Mouse (Mus musculus) midbrain, postnatal 0 days (tissue): ENCODE measurements around the gene Mgarp. TPM values are rescaled to one million over a fixed set of nuclear protein-coding genes. Genes with fewer than 3 reads are reported as not detected.
A peak's percentile ranks its signal among the peaks of the same experiment; 100 is the strongest.
"Not testable (repeated sequence)": the region's sequence is repeated elsewhere in the genome, so short reads cannot be mapped to it uniquely, and the experiment has no call there.

Experiments
- ATAC-seq: fragments of 200-750 bp; cut with Nextera tagmentation; 2 replicates; pipeline ENCODE4 v1.8.0; 2017; ENCODE audit warnings: moderate number of reproducible peaks, mild to moderate bottlenecking, moderate TSS enrichment, moderate library complexity; ENCODE audit not compliant: low FRiP score
- DNase-seq: peaks from one replicate; pipeline ENCODE4 v3.0.0-alpha.2; 2015; ENCODE audit warnings: low spot score
- H3K27ac ChIP-seq: fragments of 300-500 bp; sonication (generic); 2 replicates; pipeline ENCODE4 v1.5.1; 2014; ENCODE audit warnings: low read depth, mild to moderate bottlenecking, low read length, mixed read lengths
- H3K27me3 ChIP-seq: fragments of 300-500 bp; sonication (generic); 2 replicates; pipeline ENCODE4 v1.6.1; 2014; ENCODE audit warnings: low read length, control low read depth, mixed read lengths; ENCODE audit not compliant: insufficient read depth
- H3K36me3 ChIP-seq: fragments of 300-500 bp; sonication (generic); 2 replicates; pipeline ENCODE4 v1.6.1; 2014; ENCODE audit warnings: low read length, control low read depth, mixed read lengths; ENCODE audit not compliant: insufficient read depth
- H3K4me1 ChIP-seq: fragments of 300-500 bp; sonication (generic); 2 replicates; pipeline ENCODE4 v1.6.1; 2014; ENCODE audit warnings: mild to moderate bottlenecking, control low read depth, antibody characterized with exemption, low read length, mixed read lengths; ENCODE audit not compliant: insufficient read depth
- H3K4me2 ChIP-seq: fragments of 300-500 bp; sonication (generic); 2 replicates; pipeline ENCODE4 v1.6.1; 2014; ENCODE audit warnings: low read depth, mild to moderate bottlenecking, low read length, mixed read lengths; ENCODE audit not compliant: poor library complexity, severe bottlenecking
- H3K4me3 ChIP-seq: fragments of 300-500 bp; sonication (generic); 2 replicates; pipeline ENCODE4 v1.5.1; 2014; ENCODE audit warnings: low read depth, mild to moderate bottlenecking, low read length, moderate library complexity
- H3K9ac ChIP-seq: fragments of 300-500 bp; sonication (generic); replicated peaks from 2 replicates; pipeline ENCODE4 v1.6.1; 2014; ENCODE audit warnings: mild to moderate bottlenecking, low read length, moderate library complexity, mixed read lengths; ENCODE audit not compliant: poor library complexity, severe bottlenecking
- H3K9me3 ChIP-seq: fragments of 300-500 bp; sonication (generic); 2 replicates; pipeline ENCODE4 v1.6.1; 2016; ENCODE audit warnings: low read length, control low read depth
- CTCF ChIP-seq: IDR thresholded peaks from 2 replicates; pipeline ENCODE4 v1.5.1; 2016; ENCODE audit warnings: antibody characterized with exemption, mild to moderate bottlenecking
- WGBS: fragments of 180-500 bp; shearing (Covaris S2); extraction: QIAGEN DNeasy Blood & Tissue Kit; methylation state at CpG from one replicate; pipeline ENCODE4 v1.1.7; 2014; 5-methylcytosine and 5-hydroxymethylcytosine counted together
- polyA plus RNA-seq: library from polyadenylated mRNA; unstranded; fragments of >200 nt; fragmentation: Nextera tagmentation; extraction: Ambion mirVana; gene quantifications from 2 replicates; pipeline ENCODE4 v1.2.1, GENCODE M21; 2015
- total RNA-seq: library from RNA; depleted of rRNA; stranded (reverse); fragments of >200 nt; gene quantifications from 2 replicates; pipeline ENCODE4 v1.2.3, GENCODE M21; 2014

Gene Mgarp
- total and polyA plus RNA-seq, 2 experiments from 2014 or later, result 0.49 TPM

- H3K4me1 ChIP-seq, result peaks cover 3% of the 10 kb centered on the region; the same call in 1 of the 2 replicates
- H3K9ac ChIP-seq, result no peak overlapping the region
- TF ChIP-seq CTCF, result no peak
- 94% methylated on average over 2 of the region's 2 CpGs for WGBS
- H3K36me3 ChIP-seq, result no peaks in the 10 kb centered on the region
- no peak overlapping the region for H3K27ac ChIP-seq
- no peak overlapping the region for H3K4me2 ChIP-seq
- H3K27me3 ChIP-seq, result peaks cover 12% of the 10 kb centered on the region; the same call in 1 of the 2 replicates
- DNase-seq (no peak), ATAC-seq (no peak)
- no peaks in the 10 kb centered on the region for H3K9me3 ChIP-seq
- no peak overlapping the region for H3K4me3 ChIP-seq
These were observed 2.9 kb downstream of the Mgarp start for GRCm38 (mm10) chr3:51393651-51394050.

- not testable (repeated sequence) for H3K4me3 ChIP-seq, H3K9ac ChIP-seq, H3K27me3 ChIP-seq, H3K9me3 ChIP-seq, DNase-seq, H3K4me1 ChIP-seq, H3K36me3 ChIP-seq, H3K4me2 ChIP-seq, ATAC-seq, H3K27ac ChIP-seq
- over 99% methylated on average over 3 of the region's 3 CpGs for WGBS
These were observed 3.5 kb downstream of the Mgarp start for GRCm38 (mm10) chr3:51393018-51393417.

- H3K4me2 ChIP-seq, result no peak overlapping the region
- no peak for ATAC-seq
- DNase-seq, result no peak
- peaks cover 8% of the 10 kb centered on the region; the same call in 1 of the 2 replicates for H3K27me3 ChIP-seq
- no peaks in the 10 kb centered on the region for H3K36me3 ChIP-seq
- H3K9me3 ChIP-seq, result no peaks in the 10 kb centered on the region
- H3K4me1 ChIP-seq, result peaks cover 3% of the 10 kb centered on the region; the same call in 1 of the 2 replicates
- WGBS, result 97% methylated on average over 5 of the region's 5 CpGs
- no peak overlapping the region for H3K4me3 ChIP-seq
- H3K9ac ChIP-seq, result no peak overlapping the region
- no peak for TF ChIP-seq CTCF
- H3K27ac ChIP-seq, result no peak overlapping the region
These were observed 4.9 kb downstream of the Mgarp start for GRCm38 (mm10) chr3:51391591-51391990.

- no peak overlapping the region for H3K4me2 ChIP-seq
- H3K27ac ChIP-seq, result no peak overlapping the region
- TF ChIP-seq CTCF, result no peak
- H3K4me1 ChIP-seq, result peaks cover 3% of the 10 kb centered on the region; the same call in 1 of the 2 replicates
- H3K9me3 ChIP-seq, result no peaks in the 10 kb centered on the region
- H3K4me3 ChIP-seq, result no peak overlapping the region
- H3K27me3 ChIP-seq, result peaks cover 3% of the 10 kb centered on the region; the same call in 1 of the 2 replicates
- H3K36me3 ChIP-seq, result no peaks in the 10 kb centered on the region
- no peak overlapping the region for H3K9ac ChIP-seq
- 84% methylated on average over 5 of the region's 5 CpGs for WGBS
- DNase-seq (no peak), ATAC-seq (no peak)
These were observed 5.4 kb downstream of the Mgarp start for GRCm38 (mm10) chr3:51391095-51391494.

GRCm38 (mm10) chr3:51388904-51389303 is 7.6 kb downstream of the Mgarp start:
- Histone ChIP-seq H3K4me2 (peak overlapping the region; percentile 43), H3K4me3 (peak overlapping the region; percentile 14; the same call in 1 of the 2 replicates), H3K27me3 (no peaks in the 10 kb centered on the region), H3K4me1 (peaks cover 3% of the 10 kb centered on the region; the same call in 1 of the 2 replicates), H3K36me3 (no peaks in the 10 kb centered on the region), H3K9ac (no peak overlapping the region), H3K9me3 (no peaks in the 10 kb centered on the region), H3K27ac (no peak overlapping the region)
- no peak for TF ChIP-seq CTCF
- ATAC-seq, result peak; percentile 44; the same call in 1 of the 2 replicates
- 12% methylated on average over 13 of the region's 13 CpGs for WGBS
- DNase-seq, result no peak

GRCm38 (mm10) chr3:51387868-51388381 is 8.6 kb downstream of the Mgarp start:
- TF ChIP-seq CTCF, result no peak
- Histone ChIP-seq H3K9ac (no peak overlapping the region), H3K4me3 (no peak overlapping the region), H3K27me3 (no peaks in the 10 kb centered on the region), H3K4me2 (no peak overlapping the region), H3K9me3 (no peaks in the 10 kb centered on the region), H3K36me3 (no peaks in the 10 kb centered on the region), H3K4me1 (peaks cover 3% of the 10 kb centered on the region; the same call in 1 of the 2 replicates), H3K27ac (no peak overlapping the region)
- ATAC-seq (no peak), DNase-seq (peak; percentile 55)
- 64% methylated on average over 8 of the region's 8 CpGs for WGBS
